Mouse (Mus musculus) olfactory bulb, adult 2 months (tissue): ENCODE data around the gene Myh2.

Experiments used
- CTCF ChIP-seq: fragments of 200-500 bp; IDR thresholded peaks from 2 replicates; pipeline ENCODE4 v1.5.1; 2012; ENCODE audit warnings: low read depth, mild to moderate bottlenecking, low read length, moderate library complexity; ENCODE audit not compliant: insufficient read depth
- POLR2A ChIP-seq: fragments of 200-500 bp; IDR thresholded peaks from 2 replicates; pipeline ENCODE4 v1.6.1; 2012; ENCODE audit warnings: mild to moderate bottlenecking, low read depth, low read length, moderate library complexity; ENCODE audit not compliant: insufficient read depth

GRCm38 (mm10) chr11:67155650-67156049, 15.2 kb upstream of the Myh2 start:
- TF ChIP-seq CTCF (no peak), POLR2A (no peak)
